Mouse (Mus musculus) olfactory bulb, adult 2 months (tissue): ENCODE measurements around the gene Yaf2. TPM values are rescaled to one million over a fixed set of nuclear protein-coding genes. Genes with fewer than 3 reads are reported as not detected.

Experiments used
- H3K27ac ChIP-seq: fragments of 200-500 bp; 2 replicates; pipeline ENCODE4 v1.5.1; 2012; ENCODE audit warnings: low read depth, low read length; ENCODE audit not compliant: insufficient read depth
- H3K4me1 ChIP-seq: fragments of 200-500 bp; 2 replicates; pipeline ENCODE4 v1.6.1; 2012; ENCODE audit warnings: low read length; ENCODE audit not compliant: control insufficient read depth, insufficient read depth
- H3K4me3 ChIP-seq: fragments of 200-500 bp; 2 replicates; pipeline ENCODE4 v1.5.1; 2012; ENCODE audit warnings: mild to moderate bottlenecking, low read depth, low read length, moderate library complexity; ENCODE audit not compliant: insufficient read depth
- CTCF ChIP-seq: fragments of 200-500 bp; IDR thresholded peaks from 2 replicates; pipeline ENCODE4 v1.5.1; 2012; ENCODE audit warnings: low read depth, mild to moderate bottlenecking, low read length, moderate library complexity; ENCODE audit not compliant: insufficient read depth
- POLR2A ChIP-seq: fragments of 200-500 bp; IDR thresholded peaks from 2 replicates; pipeline ENCODE4 v1.6.1; 2012; ENCODE audit warnings: mild to moderate bottlenecking, low read depth, low read length, moderate library complexity; ENCODE audit not compliant: insufficient read depth
- WGBS: fragments of 180-500 bp; shearing (Covaris S2); methylation state at CpG from one replicate; pipeline ENCODE4 v1.1.7; 2018; 5-methylcytosine and 5-hydroxymethylcytosine counted together
- polyA plus RNA-seq: library from polyadenylated mRNA; stranded (reverse); fragments of >200 nt; gene quantifications from 2 replicates; pipeline ENCODE4 v1.2.4, GENCODE M21; 2012; ENCODE audit warnings: low replicate concordance; ENCODE audit not compliant: missing spikeins, insufficient read depth, insufficient read length

Yaf2 gene
- polyA plus RNA-seq, 1 experiment = not detected

- H3K4me1 ChIP-seq = peaks cover 2% of the 10 kb centered on the region; the same call in 1 of the 2 replicates
- no peak overlapping the region for H3K4me3 ChIP-seq
- no peak for TF ChIP-seq POLR2A
- TF ChIP-seq CTCF = no peak
- H3K27ac ChIP-seq = no peak overlapping the region
- 59% methylated on average over 2 of the region's 2 CpGs for WGBS
Measured at GRCm38 (mm10) chr15:93298197-93298596, 38.5 kb downstream of the Yaf2 start.

GRCm38 (mm10) chr15:93294483-93294882, 42.3 kb downstream of the Yaf2 start:
- Histone ChIP-seq H3K4me1 (peaks cover under 1% of the 10 kb centered on the region; the same call in 1 of the 2 replicates), H3K27ac (no peak overlapping the region), H3K4me3 (no peak overlapping the region)
- 80% methylated on average over 11 of the region's 11 CpGs for WGBS
- TF ChIP-seq POLR2A = no peak
- no peak for TF ChIP-seq CTCF

GRCm38 (mm10) chr15:93288321-93288720, 48.4 kb downstream of the Yaf2 start:
- no peak overlapping the region for H3K4me3 ChIP-seq
- TF ChIP-seq POLR2A (no peak), CTCF (no peak)
- H3K27ac ChIP-seq = no peak overlapping the region
- peaks cover 2% of the 10 kb centered on the region; the same call in 1 of the 2 replicates for H3K4me1 ChIP-seq
- WGBS = 94% methylated on average over 4 of the region's 4 CpGs

GRCm38 (mm10) chr15:93287628-93288027, 49.1 kb downstream of the Yaf2 start:
- Histone ChIP-seq H3K27ac (no peak overlapping the region), H3K4me1 (peaks cover 2% of the 10 kb centered on the region; the same call in 1 of the 2 replicates), H3K4me3 (no peak overlapping the region)
- WGBS = 74% methylated on average over 2 of the region's 2 CpGs
- TF ChIP-seq POLR2A = no peak

- 72% methylated on average over 15 of the region's 15 CpGs for WGBS
- TF ChIP-seq POLR2A = no peak
- no peak for TF ChIP-seq CTCF
- Histone ChIP-seq H3K4me3 (no peak overlapping the region), H3K4me1 (peaks cover 2% of the 10 kb centered on the region; the same call in 1 of the 2 replicates), H3K27ac (no peak overlapping the region)
Measured at GRCm38 (mm10) chr15:93285244-93285643, 51.5 kb downstream of the Yaf2 start.

GRCm38 (mm10) chr15:93284326-93284725, 52.4 kb downstream of the Yaf2 start:
- Histone ChIP-seq H3K4me1 (peaks cover 2% of the 10 kb centered on the region; the same call in 1 of the 2 replicates), H3K4me3 (no peak overlapping the region), H3K27ac (no peak overlapping the region)
- WGBS = 77% methylated on average over 6 of the region's 6 CpGs
- TF ChIP-seq POLR2A = no peak
- TF ChIP-seq CTCF = no peak

- TF ChIP-seq POLR2A = no peak
- TF ChIP-seq CTCF = no peak
- Histone ChIP-seq H3K27ac (no peak overlapping the region), H3K4me1 (peaks cover 2% of the 10 kb centered on the region; the same call in 1 of the 2 replicates), H3K4me3 (no peak overlapping the region)
- WGBS = 77% methylated on average over 11 of the region's 11 CpGs
Measured at GRCm38 (mm10) chr15:93283349-93283748, 53.4 kb downstream of the Yaf2 start.

- TF ChIP-seq CTCF (no peak), POLR2A (no peak)
- peaks cover 8% of the 10 kb centered on the region for H3K4me1 ChIP-seq
- WGBS = 2% methylated on average over 14 of the region's 14 CpGs
- H3K4me3 ChIP-seq = peak overlapping the region; percentile 21
- no peak overlapping the region for H3K27ac ChIP-seq
Measured at GRCm38 (mm10) chr15:93276276-93276675, 60.5 kb downstream of the Yaf2 start.

GRCm38 (mm10) chr15:93275623-93276022, 61.1 kb downstream of the Yaf2 start:
- H3K4me1 ChIP-seq = peaks cover 8% of the 10 kb centered on the region
- WGBS = under 1% methylated on average over 21 of the region's 21 CpGs
- H3K4me3 ChIP-seq = peak overlapping the region; percentile 57
- TF ChIP-seq POLR2A = no peak
- TF ChIP-seq CTCF = no peak
- H3K27ac ChIP-seq = peak overlapping the region; percentile 38
